Mouse (Mus musculus): ENCODE data around the gene Gm4894. TPM values are rescaled to one million over a fixed set of nuclear protein-coding genes. Genes with fewer than 3 reads are reported as not detected.

Gm4894 gene
- polyA plus RNA-seq (2012; ENCODE audit: insufficient read depth, insufficient read length, low replicate concordance, missing spikeins) = not detected in 2 replicates

- TF ChIP-seq POLR2A (IDR thresholded peaks at IDR 0.05; ENCODE audit: insufficient read depth, low read depth, low read length) (no peak), CTCF (IDR thresholded peaks at IDR 0.05; ENCODE audit: insufficient read depth, low read depth, low read length) (no peak)
- no peak within 1 kb of the TSS for H3K27ac ChIP-seq (ENCODE audit: insufficient read depth, low read depth, low read length)
- H3K4me3 ChIP-seq (ENCODE audit: insufficient read depth, low read depth, low read length) = no peak within 1 kb of the TSS
- 85% methylated on average over 6 of the region's 6 CpGs for WGBS
- H3K4me1 ChIP-seq (ENCODE audit: control insufficient read depth, insufficient read depth, low read length) = no peaks in the 10 kb centered on the region
These were observed at the start of gene Gm4894 for GRCm38 (mm10) chr9:49250231-49250630. Gm4894 (plus strand) TSS chr9:49250531.

GRCm38 (mm10) chr9:49206331-49206730, 44.0 kb upstream of the Gm4894 start:
- 27% methylated on average over 15 of the region's 15 CpGs for WGBS
- H3K4me1 ChIP-seq (ENCODE audit: control insufficient read depth, insufficient read depth, low read length) = peaks cover 2% of the 10 kb centered on the region
- no peak overlapping the region for H3K27ac ChIP-seq (ENCODE audit: insufficient read depth, low read depth, low read length)
- no peak overlapping the region for H3K4me3 ChIP-seq (ENCODE audit: insufficient read depth, low read depth, low read length)
- TF ChIP-seq POLR2A (IDR thresholded peaks at IDR 0.05; ENCODE audit: insufficient read depth, low read depth, low read length) (no peak), CTCF (IDR thresholded peaks at IDR 0.05; ENCODE audit: insufficient read depth, low read depth, low read length) (no peak)

GRCm38 (mm10) chr9:49211493-49211892, 38.8 kb upstream of the Gm4894 start:
- Histone ChIP-seq H3K4me3 (ENCODE audit: insufficient read depth, low read depth, low read length) (no peak overlapping the region), H3K4me1 (ENCODE audit: control insufficient read depth, insufficient read depth, low read length) (no peaks in the 10 kb centered on the region; the same call in 1 of the 2 replicates), H3K27ac (ENCODE audit: insufficient read depth, low read depth, low read length) (no peak overlapping the region)
- WGBS = 94% methylated on average over 1 of the region's 1 CpGs
- TF ChIP-seq CTCF (IDR thresholded peaks at IDR 0.05; ENCODE audit: insufficient read depth, low read depth, low read length) (no peak), POLR2A (IDR thresholded peaks at IDR 0.05; ENCODE audit: insufficient read depth, low read depth, low read length) (no peak)

DNA sequence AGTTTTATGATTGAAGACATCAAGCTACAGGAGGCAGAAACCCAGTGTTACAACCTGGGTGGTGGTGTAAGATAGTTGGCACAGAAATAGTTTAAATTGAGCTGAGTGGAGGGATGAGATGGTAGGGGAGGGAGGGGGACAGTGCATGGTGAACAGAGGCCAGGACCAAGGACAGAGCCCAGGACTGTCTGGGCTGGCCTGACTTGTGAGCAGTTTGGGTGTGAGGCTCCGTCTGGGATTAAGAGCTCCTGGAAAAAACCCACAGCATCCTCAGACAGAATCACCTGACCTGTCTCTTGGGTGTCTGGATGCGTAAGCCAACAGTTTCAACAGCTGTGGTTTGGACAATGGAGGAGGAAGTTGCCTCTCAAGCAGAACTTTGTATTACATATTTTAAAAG, 35.6 kb upstream of the Gm4894 start:
- WGBS = 71% methylated on average over 2 of the region's 2 CpGs
- Histone ChIP-seq H3K27ac (ENCODE audit: insufficient read depth, low read depth, low read length) (no peak overlapping the region), H3K4me3 (ENCODE audit: insufficient read depth, low read depth, low read length) (no peak overlapping the region), H3K4me1 (ENCODE audit: control insufficient read depth, insufficient read depth, low read length) (peaks cover 4% of the 10 kb centered on the region; the same call in 1 of the 2 replicates)
- TF ChIP-seq POLR2A (IDR thresholded peaks at IDR 0.05; ENCODE audit: insufficient read depth, low read depth, low read length) = no peak

GRCm38 (mm10) chr9:49217626-49218607, 32.4 kb upstream of the Gm4894 start:
- peaks cover 4% of the 10 kb centered on the region; the same call in 1 of the 2 replicates for H3K4me1 ChIP-seq (ENCODE audit: control insufficient read depth, insufficient read depth, low read length)
- TF ChIP-seq POLR2A (IDR thresholded peaks at IDR 0.05; ENCODE audit: insufficient read depth, low read depth, low read length) (no peak), CTCF (IDR thresholded peaks at IDR 0.05; ENCODE audit: insufficient read depth, low read depth, low read length) (no peak)
- H3K4me3 ChIP-seq (ENCODE audit: insufficient read depth, low read depth, low read length) = no peak overlapping the region
- 50% methylated on average over 20 of the region's 20 CpGs for WGBS
- no peak overlapping the region for H3K27ac ChIP-seq (ENCODE audit: insufficient read depth, low read depth, low read length)

GRCm38 (mm10) chr9:49224488-49224887, 25.8 kb upstream of the Gm4894 start:
- Histone ChIP-seq H3K4me1 (ENCODE audit: control insufficient read depth, insufficient read depth, low read length) (no peaks in the 10 kb centered on the region), H3K4me3 (ENCODE audit: insufficient read depth, low read depth, low read length) (no peak overlapping the region), H3K27ac (ENCODE audit: insufficient read depth, low read depth, low read length) (no peak overlapping the region)
- no peak for TF ChIP-seq POLR2A (IDR thresholded peaks at IDR 0.05; ENCODE audit: insufficient read depth, low read depth, low read length)
- TF ChIP-seq CTCF (IDR thresholded peaks at IDR 0.05; ENCODE audit: insufficient read depth, low read depth, low read length) = no peak
- WGBS = 80% methylated on average over 10 of the region's 10 CpGs

GRCm38 (mm10) chr9:49227442-49227841, 22.9 kb upstream of the Gm4894 start:
- no peaks in the 10 kb centered on the region for H3K4me1 ChIP-seq (ENCODE audit: control insufficient read depth, insufficient read depth, low read length)
- TF ChIP-seq CTCF (IDR thresholded peaks at IDR 0.05; ENCODE audit: insufficient read depth, low read depth, low read length) (no peak), POLR2A (IDR thresholded peaks at IDR 0.05; ENCODE audit: insufficient read depth, low read depth, low read length) (no peak)

DNA sequence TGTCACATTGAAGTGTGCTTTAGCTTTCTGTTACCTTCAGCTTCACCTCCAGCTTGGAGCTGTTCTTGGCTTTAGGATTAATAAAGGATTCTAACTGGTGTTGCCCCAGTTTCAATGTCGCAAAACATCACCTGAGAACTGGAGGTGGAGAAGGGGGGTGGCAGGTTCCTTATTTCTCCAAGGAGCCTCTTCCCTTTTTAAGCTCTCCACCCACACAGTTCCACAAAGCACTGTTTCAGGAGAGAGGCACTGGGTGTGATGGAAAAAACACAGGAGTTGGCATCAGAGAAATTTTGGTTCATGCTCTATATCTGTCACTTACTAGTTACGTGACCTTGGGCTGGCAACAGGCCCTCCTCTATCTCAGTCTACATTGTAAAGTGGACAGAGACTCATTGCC, 21.3 kb upstream of the Gm4894 start:
- no peak for TF ChIP-seq CTCF (IDR thresholded peaks at IDR 0.05; ENCODE audit: insufficient read depth, low read depth, low read length)
- TF ChIP-seq POLR2A (IDR thresholded peaks at IDR 0.05; ENCODE audit: insufficient read depth, low read depth, low read length) = no peak
- WGBS = 64% methylated on average over 2 of the region's 2 CpGs
- Histone ChIP-seq H3K4me1 (ENCODE audit: control insufficient read depth, insufficient read depth, low read length) (no peaks in the 10 kb centered on the region), H3K27ac (ENCODE audit: insufficient read depth, low read depth, low read length) (no peak overlapping the region), H3K4me3 (ENCODE audit: insufficient read depth, low read depth, low read length) (no peak overlapping the region)

More at GRCm38 (mm10) chr9:49227442-49227841, 22.9 kb upstream of the Gm4894 start:
- Histone ChIP-seq H3K4me3 (ENCODE audit: insufficient read depth, low read depth, low read length) (no peak overlapping the region), H3K27ac (ENCODE audit: insufficient read depth, low read depth, low read length) (no peak overlapping the region)
- 78% methylated on average over 9 of the region's 9 CpGs for WGBS

GRCm38 (mm10) chr9:49246839-49247238, 3.5 kb upstream of the Gm4894 start:
- H3K4me1 ChIP-seq (ENCODE audit: control insufficient read depth, insufficient read depth, low read length) = no peaks in the 10 kb centered on the region
- H3K27ac ChIP-seq (ENCODE audit: insufficient read depth, low read depth, low read length) = no peak overlapping the region
- TF ChIP-seq POLR2A (IDR thresholded peaks at IDR 0.05; ENCODE audit: insufficient read depth, low read depth, low read length) (no peak), CTCF (IDR thresholded peaks at IDR 0.05; ENCODE audit: insufficient read depth, low read depth, low read length) (no peak; the same call in 1 of the 2 replicates)
- 30% methylated on average over 7 of the region's 7 CpGs for WGBS
- no peak overlapping the region for H3K4me3 ChIP-seq (ENCODE audit: insufficient read depth, low read depth, low read length)
